Mouse (Mus musculus) ES-E14 (cell line): ENCODE measurements around the gene Dynlt1b.
"Not testable (repeated sequence)": the region's sequence is repeated elsewhere in the genome, so short reads cannot be mapped to it uniquely, and the experiment has no call there.

ENCODE experiments used
- CHD2 ChIP-seq: IDR thresholded peaks from 2 replicates; pipeline ENCODE4 v1.6.1; 2014; ENCODE audit warnings: mild to moderate bottlenecking, low read depth, low read length, inconsistent platforms
- MAFK ChIP-seq: IDR thresholded peaks from 2 replicates; pipeline ENCODE4 v1.6.1; 2014; ENCODE audit warnings: mild to moderate bottlenecking, low read depth, low read length, inconsistent platforms; ENCODE audit not compliant: insufficient read depth
- ZC3H11A ChIP-seq: IDR thresholded peaks from 2 replicates; pipeline ENCODE4 v1.6.1; 2012; ENCODE audit warnings: low read depth, mild to moderate bottlenecking, inconsistent platforms, low read length, borderline replicate concordance
- ZNF384 ChIP-seq: IDR thresholded peaks from 2 replicates; pipeline ENCODE4 v1.6.1; 2012; ENCODE audit warnings: low read depth, low read length, inconsistent platforms

DNA sequence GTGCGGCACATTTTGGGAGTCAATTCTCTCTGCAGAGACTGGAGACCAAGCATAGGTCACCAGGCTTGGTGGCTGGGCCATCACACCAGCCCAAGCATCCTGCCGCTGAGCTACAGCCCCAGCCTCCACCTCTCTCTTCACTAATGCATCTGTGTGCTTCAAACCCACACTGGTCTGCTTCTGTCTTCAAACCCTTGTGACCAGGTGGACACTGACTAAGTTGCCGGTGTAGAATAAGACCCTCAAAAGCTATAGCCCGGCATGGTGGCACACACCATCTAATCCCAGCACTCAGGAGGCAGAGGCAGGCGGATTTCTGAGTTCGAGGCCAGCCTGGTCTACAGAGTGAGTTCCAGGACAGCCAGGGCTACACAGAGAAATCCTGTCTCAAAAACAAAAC is 38.2 kb upstream of the Dynlt1b start:
- not testable (repeated sequence) for TF ChIP-seq ZC3H11A, CHD2, MAFK, ZNF384
